Mouse (Mus musculus): ENCODE results near the gene Gm20696.

Gene Gm20696

GRCm38 (mm10) chr6:99521038-99521640, 145.5 kb downstream of the Gm20696 start:
- DNase-seq (ENCODE audit: low spot score), result peak; percentile 21

GRCm38 (mm10) chr6:99520676-99521037, 145.9 kb downstream of the Gm20696 start:
- DNase-seq (ENCODE audit: low spot score), result no peak

GRCm38 (mm10) chr6:99519806-99520675, 146.6 kb downstream of the Gm20696 start:
- DNase-seq (ENCODE audit: low spot score), result no peak

- no peak for DNase-seq (ENCODE audit: low spot score)
These were observed 147.5 kb downstream of the Gm20696 start for GRCm38 (mm10) chr6:99519052-99519451.

GRCm38 (mm10) chr6:99515667-99516199, 150.9 kb downstream of the Gm20696 start:
- DNase-seq (ENCODE audit: low spot score), result no peak

- DNase-seq (ENCODE audit: low spot score), result no peak
These were observed 154.7 kb downstream of the Gm20696 start for GRCm38 (mm10) chr6:99511862-99512261.

GRCm38 (mm10) chr6:99509189-99509592, 157.4 kb downstream of the Gm20696 start:
- DNase-seq (ENCODE audit: low spot score), result no peak

GRCm38 (mm10) chr6:99506816-99507215, 159.8 kb downstream of the Gm20696 start:
- DNase-seq (ENCODE audit: low spot score), result no peak

GRCm38 (mm10) chr6:99503741-99504140, 162.9 kb downstream of the Gm20696 start:
- DNase-seq (ENCODE audit: low spot score), result no peak

GRCm38 (mm10) chr6:99502727-99503126, 163.9 kb downstream of the Gm20696 start:
- no peak for DNase-seq (ENCODE audit: low spot score)

- DNase-seq (ENCODE audit: low spot score), result no peak
These were observed 164.3 kb downstream of the Gm20696 start for GRCm38 (mm10) chr6:99502314-99502713.

GRCm38 (mm10) chr6:99500570-99501270, 165.9 kb downstream of the Gm20696 start:
- DNase-seq (ENCODE audit: low spot score), result no peak

- DNase-seq (ENCODE audit: low spot score), result no peak
These were observed 168.5 kb downstream of the Gm20696 start for GRCm38 (mm10) chr6:99498082-99498481.

GRCm38 (mm10) chr6:99496114-99496513, 170.5 kb downstream of the Gm20696 start:
- no peak for DNase-seq (ENCODE audit: low spot score)

GRCm38 (mm10) chr6:99492937-99493336, 173.7 kb downstream of the Gm20696 start:
- DNase-seq (ENCODE audit: low spot score), result no peak

- no peak for DNase-seq (ENCODE audit: low spot score)
These were observed 174.5 kb downstream of the Gm20696 start for GRCm38 (mm10) chr6:99491979-99492544.

GRCm38 (mm10) chr6:99491146-99491545, 175.5 kb downstream of the Gm20696 start:
- DNase-seq (ENCODE audit: low spot score), result no peak

GRCm38 (mm10) chr6:99489900-99490648, 176.5 kb downstream of the Gm20696 start:
- no peak for DNase-seq (ENCODE audit: low spot score)

GRCm38 (mm10) chr6:99489423-99489822, 177.2 kb downstream of the Gm20696 start:
- no peak for DNase-seq (ENCODE audit: low spot score)

GRCm38 (mm10) chr6:99485884-99486640, 180.5 kb downstream of the Gm20696 start:
- DNase-seq (ENCODE audit: low spot score), result no peak
